Mouse (Mus musculus) lung, postnatal 14 days (tissue): Measurements from ENCODE around the gene Pigt.
A peak's percentile ranks its signal among the peaks of the same experiment; 100 is the strongest.

Experiments used
- DNase-seq: peaks from one replicate; pipeline ENCODE4 v3.0.0; 2021

Gene Pigt

GRCm38 (mm10) chr2:164486258-164487114 lies 10.8 kb upstream of the Pigt start:
- peak; percentile 77 for DNase-seq

- DNase-seq, result no peak
Observed at GRCm38 (mm10) chr2:164487115-164487527, 10.2 kb upstream of the Pigt start.

GRCm38 (mm10) chr2:164487812-164488211 lies 9.5 kb upstream of the Pigt start:
- DNase-seq, result no peak

GRCm38 (mm10) chr2:164494126-164494525 lies 3.2 kb upstream of the Pigt start:
- DNase-seq, result no peak

- DNase-seq, result no peak
Observed at GRCm38 (mm10) chr2:164496331-164496730, 989 bp upstream of the Pigt start.

GRCm38 (mm10) chr2:164497691-164498268 lies 460 bp downstream of the Pigt start:
- no peak for DNase-seq

- DNase-seq, result no peak
Observed at GRCm38 (mm10) chr2:164499317-164499716, 2.0 kb downstream of the Pigt start.

- DNase-seq, result no peak
Observed at GRCm38 (mm10) chr2:164500511-164500910, 3.2 kb downstream of the Pigt start.

- no peak for DNase-seq
Observed at GRCm38 (mm10) chr2:164504919-164505318, 7.6 kb downstream of the Pigt start.

GRCm38 (mm10) chr2:164505619-164506347 lies 8.5 kb downstream of the Pigt start:
- DNase-seq, result no peak

- no peak for DNase-seq
Observed at GRCm38 (mm10) chr2:164507811-164508210, 10.5 kb downstream of the Pigt start.

- DNase-seq, result peak; percentile 16
Observed at GRCm38 (mm10) chr2:164510621-164511190, 13.4 kb downstream of the Pigt start.

GRCm38 (mm10) chr2:164512121-164512909 lies 15.0 kb downstream of the Pigt start:
- DNase-seq, result peak; percentile 37

GRCm38 (mm10) chr2:164513389-164513788 lies 16.1 kb downstream of the Pigt start:
- DNase-seq, result peak; percentile 57

GRCm38 (mm10) chr2:164514916-164515315 lies 17.6 kb downstream of the Pigt start:
- DNase-seq, result no peak

GRCm38 (mm10) chr2:164515897-164516296 lies 18.6 kb downstream of the Pigt start:
- no peak for DNase-seq

- no peak for DNase-seq
Observed at GRCm38 (mm10) chr2:164516592-164516991, 19.3 kb downstream of the Pigt start.

- DNase-seq, result peak; percentile 73
Observed at GRCm38 (mm10) chr2:164517485-164518221, 20.3 kb downstream of the Pigt start.

- DNase-seq, result no peak
Observed at GRCm38 (mm10) chr2:164518266-164519170, 21.2 kb downstream of the Pigt start.

GRCm38 (mm10) chr2:164519171-164519526 lies 21.8 kb downstream of the Pigt start:
- DNase-seq, result no peak

GRCm38 (mm10) chr2:164520782-164521181 lies 23.5 kb downstream of the Pigt start:
- DNase-seq, result peak; percentile 71
